Mouse (Mus musculus) bone marrow macrophage, adult 2 months (primary cell): ENCODE measurements around the gene Dennd5a. TPM values are rescaled to one million over a fixed set of nuclear protein-coding genes. Genes with fewer than 3 reads are reported as not detected.
A peak's percentile ranks its signal among the peaks of the same experiment; 100 is the strongest.

Experiments used
- H3K27ac ChIP-seq: 2 replicates; pipeline ENCODE4 v1.5.1; 2012; ENCODE audit warnings: low read depth, low read length; ENCODE audit not compliant: insufficient read depth
- H3K4me1 ChIP-seq: 2 replicates; pipeline ENCODE4 v1.6.1; 2012; ENCODE audit warnings: low read length; ENCODE audit not compliant: control insufficient read depth, insufficient read depth
- H3K4me3 ChIP-seq: 2 replicates; pipeline ENCODE4 v1.5.1; 2012; ENCODE audit warnings: mild to moderate bottlenecking, low read length, moderate library complexity; ENCODE audit not compliant: insufficient read depth
- CTCF ChIP-seq: IDR thresholded peaks from 2 replicates; pipeline ENCODE4 v1.5.1; 2012; ENCODE audit warnings: low read depth, mild to moderate bottlenecking, low read length, moderate library complexity
- POLR2A ChIP-seq: IDR thresholded peaks from 2 replicates; pipeline ENCODE4 v1.6.1; 2012; ENCODE audit warnings: mild to moderate bottlenecking, low read depth, low read length, borderline replicate concordance
- polyA plus RNA-seq: library from polyadenylated mRNA; stranded (reverse); fragments of >200 nt; gene quantifications from 2 replicates; pipeline ENCODE4 v1.2.4, GENCODE M21; 2012; ENCODE audit not compliant: missing spikeins, insufficient read depth, insufficient read length

Dennd5a gene
- polyA plus RNA-seq = 159 and 160 TPM in 2 replicates

DNA sequence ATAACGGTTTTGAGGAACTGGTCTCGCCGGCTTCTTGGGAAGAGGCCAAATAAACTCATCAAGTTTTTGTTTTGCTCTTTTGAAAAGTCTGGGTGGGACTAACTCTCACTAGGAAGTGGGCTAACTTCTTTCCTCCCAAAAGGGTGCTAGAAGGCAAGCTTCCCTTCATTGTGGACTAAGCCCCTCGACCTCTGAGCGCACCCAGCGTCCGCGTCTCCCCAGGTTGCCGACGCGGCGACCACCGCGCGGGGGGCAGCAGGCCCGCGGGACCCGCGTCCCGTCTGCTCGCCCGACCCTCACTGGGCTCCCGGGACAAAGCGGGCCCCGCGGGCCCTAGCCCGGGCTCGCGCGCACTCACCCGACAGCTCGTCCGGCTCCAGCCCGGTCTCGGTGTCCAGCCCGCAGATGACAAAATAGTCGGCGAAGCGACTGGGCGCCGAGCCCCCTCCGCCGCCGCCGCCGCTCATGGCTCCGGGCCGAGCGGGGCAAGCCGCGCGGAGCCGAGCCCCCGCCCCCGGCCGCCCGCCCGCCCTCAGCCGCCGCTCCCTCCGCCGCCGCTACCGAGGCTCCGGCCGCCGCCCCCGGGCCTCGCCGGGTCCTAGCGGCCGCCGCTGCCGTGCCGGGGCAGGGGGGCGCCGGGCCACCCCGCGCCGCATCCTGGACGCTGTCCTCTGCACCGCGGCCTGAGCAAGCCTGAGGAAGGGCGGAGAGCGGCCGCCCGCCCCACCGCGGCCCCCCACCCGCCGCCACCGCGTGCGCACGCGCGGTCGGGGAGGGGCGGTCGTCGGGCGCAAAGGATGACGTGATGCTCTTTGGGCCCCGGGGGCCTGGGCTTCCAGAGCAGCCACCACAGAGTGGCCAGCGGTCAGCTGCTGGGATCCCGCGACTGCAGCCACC lies at the start of gene Dennd5a:
Dennd5a (minus strand) TSS at position 755 of the 897 bp plus-strand sequence.
- Histone ChIP-seq H3K27ac (peak within 1 kb of the TSS; percentile 92), H3K4me3 (peak within 1 kb of the TSS; percentile 67), H3K4me1 (peaks cover 13% of the 10 kb centered on the region)
- TF ChIP-seq POLR2A = no peak
- no peak for TF ChIP-seq CTCF

DNA sequence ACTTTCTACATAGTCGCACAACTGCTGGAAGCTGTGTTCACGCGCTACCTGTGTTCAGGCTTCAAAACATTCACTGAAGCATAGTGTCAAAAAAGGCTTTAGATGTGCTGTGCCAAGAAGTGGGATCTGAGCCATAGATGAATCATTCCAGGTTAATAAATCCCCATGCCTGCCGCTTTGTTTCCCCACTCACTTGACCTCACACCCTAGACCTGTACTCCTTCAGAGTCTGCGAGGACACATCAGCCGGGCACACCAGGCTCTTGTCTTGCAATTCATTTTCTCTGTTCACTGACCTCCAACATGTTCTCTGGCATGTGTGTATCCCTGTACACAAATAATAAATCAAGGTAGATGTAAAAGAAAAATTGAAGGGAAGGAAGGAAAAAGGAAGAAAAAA lies 48.8 kb upstream of the Dennd5a start:
- Histone ChIP-seq H3K4me3 (no peak overlapping the region), H3K4me1 (peaks cover 13% of the 10 kb centered on the region), H3K27ac (no peak overlapping the region)
- TF ChIP-seq CTCF (no peak), POLR2A (no peak)

DNA sequence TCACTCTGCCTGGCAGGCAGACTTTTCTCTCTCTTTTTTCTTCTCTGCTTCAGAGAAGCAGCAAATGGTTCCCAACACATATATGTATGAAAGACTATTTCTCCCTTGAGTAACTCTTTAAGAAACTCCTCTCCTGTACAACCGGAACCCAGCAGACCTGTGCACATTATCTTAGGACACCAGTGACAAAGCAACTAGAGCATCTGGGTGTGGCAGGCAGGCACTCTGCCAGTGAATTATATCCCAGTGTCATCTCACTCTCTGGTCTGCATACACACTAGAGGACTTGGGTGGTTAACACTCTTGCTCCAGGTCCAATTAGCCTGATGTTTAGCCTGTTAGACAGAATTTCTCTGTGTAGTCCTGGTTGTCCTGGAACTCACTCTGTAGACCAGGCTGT lies 48.2 kb upstream of the Dennd5a start:
- Histone ChIP-seq H3K27ac (no peak overlapping the region), H3K4me1 (peaks cover 17% of the 10 kb centered on the region), H3K4me3 (no peak overlapping the region)
- TF ChIP-seq CTCF (no peak), POLR2A (no peak)

DNA sequence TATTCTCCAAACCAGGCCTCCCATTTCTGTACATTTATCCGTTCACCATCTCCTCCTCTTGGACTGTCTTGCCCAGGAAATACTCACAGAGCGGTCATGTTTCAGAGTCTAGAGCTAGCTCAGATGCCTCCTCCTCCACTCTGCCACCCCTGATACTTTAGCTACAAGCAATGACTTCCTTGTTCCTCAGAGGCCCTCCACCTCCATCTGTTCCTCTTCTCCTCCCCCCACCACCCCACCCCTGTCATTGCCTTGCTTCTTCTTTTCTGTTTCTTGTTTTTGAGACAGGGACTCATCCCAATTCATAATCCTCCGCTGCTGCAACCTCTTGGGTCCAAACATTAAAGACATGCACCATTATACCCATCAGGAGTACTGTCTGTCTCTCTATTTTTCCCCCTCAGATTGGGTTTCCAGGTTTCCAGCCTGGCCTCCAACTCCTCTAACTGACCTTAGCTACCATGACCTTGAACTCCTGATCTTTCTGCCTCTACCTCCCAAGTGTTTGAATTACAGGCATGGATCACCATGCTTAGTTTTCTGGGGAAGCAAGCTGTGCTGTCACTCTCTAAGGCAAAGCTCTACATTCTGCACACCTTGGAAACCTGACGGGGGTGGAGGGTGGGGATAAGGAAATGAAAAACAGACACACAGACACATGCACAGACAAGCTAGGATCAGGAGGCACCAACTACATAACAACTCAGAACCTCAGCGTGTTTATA lies 46.4 kb upstream of the Dennd5a start:
- Histone ChIP-seq H3K27ac (peak overlapping the region; percentile 82), H3K4me1 (peaks cover 32% of the 10 kb centered on the region), H3K4me3 (peak overlapping the region; percentile 42)
- TF ChIP-seq CTCF (no peak), POLR2A (no peak)

DNA sequence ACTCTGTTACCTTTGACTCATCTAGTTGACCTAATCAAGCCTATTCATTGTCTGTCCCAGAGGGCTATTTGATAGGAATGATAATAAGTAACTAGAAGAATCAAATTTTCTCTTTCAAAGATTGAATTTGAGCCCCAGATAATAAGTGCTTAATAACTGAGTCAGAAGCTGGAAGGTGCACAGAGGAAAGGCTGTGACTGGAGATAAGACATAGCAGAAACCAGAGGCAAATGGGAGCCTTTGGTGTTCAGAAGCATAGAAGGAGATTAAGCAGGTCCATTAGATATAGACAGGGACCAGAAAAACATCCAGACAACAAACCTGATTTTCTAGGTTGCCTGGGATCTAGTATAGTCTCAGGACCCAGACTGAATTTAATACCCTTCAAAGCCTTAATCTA lies 45.7 kb upstream of the Dennd5a start:
- Histone ChIP-seq H3K4me3 (peak overlapping the region; percentile 21; the same call in 1 of the 2 replicates), H3K27ac (peak overlapping the region; percentile 80), H3K4me1 (peaks cover 36% of the 10 kb centered on the region)
- TF ChIP-seq POLR2A (no peak), CTCF (no peak)

DNA sequence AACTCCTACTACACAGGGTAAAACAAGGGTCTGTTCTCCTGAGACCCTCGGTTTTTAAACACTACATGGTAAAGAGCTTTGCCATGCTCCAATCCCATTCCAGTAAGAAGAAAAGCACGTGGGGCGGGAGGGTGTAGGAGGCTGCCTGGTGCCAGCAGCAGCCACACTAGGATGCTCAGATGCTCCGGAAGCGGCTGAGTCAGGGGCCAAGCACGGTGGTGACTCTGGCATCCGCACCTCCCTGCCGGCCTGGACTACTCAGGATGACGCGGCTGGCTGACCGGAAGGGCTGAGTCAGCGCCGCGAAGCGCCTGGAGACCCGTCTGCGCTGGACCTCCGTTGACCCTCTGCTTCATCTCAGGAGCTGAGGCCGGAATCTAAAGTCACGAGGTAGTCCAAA lies 42.7 kb upstream of the Dennd5a start:
- H3K4me1 ChIP-seq = peaks cover 40% of the 10 kb centered on the region
- no peak overlapping the region for H3K4me3 ChIP-seq
- peak overlapping the region; percentile 71 for H3K27ac ChIP-seq
- TF ChIP-seq POLR2A (no peak), CTCF (no peak)

DNA sequence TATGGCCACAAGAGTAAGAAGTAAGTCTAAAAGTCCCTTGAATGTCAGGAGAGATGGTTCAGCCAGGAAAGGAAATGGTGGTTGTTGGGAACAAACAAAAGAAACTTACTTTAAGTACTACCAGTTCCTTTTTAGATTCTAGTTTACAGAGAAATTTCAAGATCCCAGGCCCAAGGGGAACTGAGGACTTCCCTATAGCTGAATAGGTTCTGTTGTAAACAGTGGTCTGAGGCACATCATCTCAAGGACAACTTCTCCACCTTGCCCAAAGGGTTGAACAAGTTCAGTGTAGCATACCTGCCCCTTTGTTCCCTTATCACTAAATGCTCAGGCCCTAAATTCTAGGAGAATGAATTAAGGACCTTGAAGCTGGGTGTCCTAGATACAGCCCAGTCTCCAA lies 41.8 kb upstream of the Dennd5a start:
- Histone ChIP-seq H3K4me3 (no peak overlapping the region), H3K4me1 (peaks cover 40% of the 10 kb centered on the region), H3K27ac (peak overlapping the region; percentile 71)
- no peak for TF ChIP-seq POLR2A
- TF ChIP-seq CTCF = no peak

DNA sequence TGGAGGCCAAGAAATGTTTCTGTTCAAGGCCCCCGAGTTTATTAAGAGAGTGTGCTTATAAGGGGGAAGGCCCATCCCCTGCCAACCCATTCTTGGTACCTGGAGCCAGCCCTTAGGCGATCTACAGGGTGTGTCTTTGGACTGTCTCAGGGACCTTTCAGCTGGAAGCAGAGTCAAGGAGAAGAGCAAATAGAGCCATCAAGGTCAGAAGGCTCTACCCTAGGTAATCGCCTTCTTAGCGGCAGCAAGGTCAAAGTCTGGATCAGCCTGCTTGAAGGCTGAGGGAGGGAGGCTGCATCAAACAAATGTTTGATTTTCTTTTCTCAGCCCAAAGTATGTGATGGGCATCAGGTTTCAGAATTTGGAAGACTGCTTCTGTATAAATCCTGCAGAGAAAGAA lies 38.1 kb upstream of the Dennd5a start:
- H3K4me1 ChIP-seq = peaks cover 28% of the 10 kb centered on the region
- TF ChIP-seq CTCF = no peak
- no peak for TF ChIP-seq POLR2A
- no peak overlapping the region for H3K4me3 ChIP-seq
- no peak overlapping the region for H3K27ac ChIP-seq

DNA sequence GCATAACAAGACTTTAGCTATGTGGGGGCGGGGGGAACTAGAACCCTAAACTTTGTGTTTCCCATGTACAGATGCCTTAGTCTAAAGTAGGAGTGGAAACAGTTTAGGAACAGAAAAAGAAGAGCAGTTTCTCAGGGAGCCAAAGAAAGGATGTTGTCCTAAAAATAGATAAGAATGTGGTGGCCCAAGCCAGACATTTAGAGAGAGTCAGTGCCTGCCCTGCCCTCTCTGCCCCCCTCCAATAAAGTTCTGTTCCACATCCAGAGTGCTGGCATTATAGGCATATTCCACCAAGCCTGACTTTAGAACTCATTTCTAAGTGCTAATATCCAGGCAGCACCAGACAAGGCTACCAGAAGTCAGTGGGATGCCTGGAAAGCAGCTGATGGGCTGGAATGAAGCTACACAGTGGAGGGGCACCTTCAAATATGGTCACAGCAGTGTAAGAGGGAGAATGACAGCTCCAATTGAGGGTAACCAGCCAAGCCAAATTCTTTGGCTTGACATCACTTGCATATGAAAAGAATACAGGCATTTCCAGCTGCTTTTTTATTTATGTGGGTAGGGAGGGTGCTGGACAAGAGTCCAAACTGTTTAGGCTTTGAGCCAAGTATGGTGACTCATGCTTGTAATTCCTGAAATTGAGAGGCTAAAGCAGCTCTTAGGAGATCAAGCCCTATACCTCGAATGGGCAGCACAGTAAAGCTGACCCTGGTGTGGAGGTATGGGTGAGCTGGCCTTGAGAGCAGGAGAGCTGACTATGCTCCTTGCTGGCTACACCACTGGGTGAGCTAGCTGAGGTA lies 33.1 kb upstream of the Dennd5a start:
- Histone ChIP-seq H3K27ac (no peak overlapping the region), H3K4me3 (no peak overlapping the region)

More for the DNA sequence above, 33.1 kb upstream of the Dennd5a start:
- H3K4me1 ChIP-seq = peaks cover 18% of the 10 kb centered on the region
- TF ChIP-seq CTCF (no peak), POLR2A (no peak)
